In genomic region chr3:51552841-51553496, GRCm38 (mm10) we compare ENCODE assay signal across 8 mouse cellular contexts. TPM values are rescaled to one million over a fixed set of nuclear protein-coding genes. Genes with fewer than 3 reads are reported as not detected.
A peak's percentile ranks its signal among the peaks of the same experiment; 100 is the strongest.
DNase-seq lines count a peak whose midpoint lies in the region; ATAC-seq and TF ChIP-seq lines count a peak whose summit lies in the region.

No protein-coding gene starts in this region.

- H3K9me3 ChIP-seq in heart, embryonic 10.5 days = no peaks in the 10 kb centered on the region
- H3K9me3 ChIP-seq in G1E (replicated peaks) = no peaks in the 10 kb centered on the region
- H3K9me3 ChIP-seq in heart, embryonic 11.5 days (replicated peaks; ENCODE audit: control insufficient read depth, low read length) = no peaks in the 10 kb centered on the region
- H3K9me3 ChIP-seq in lung, embryonic 16.5 days (ENCODE audit: control insufficient read depth, low read length) = no peaks in the 10 kb centered on the region

- intact Hi-C loops in heart, postnatal 25 days (cut with DNase I) = no loop called here
- intact Hi-C loops in left cerebral cortex, postnatal 25 days (cut with DNase I) = no loop called here

- H3K4me1 ChIP-seq in heart, embryonic 10.5 days = peaks cover 41% of the 10 kb centered on the region
- peaks cover 70% of the 10 kb centered on the region for H3K4me1 ChIP-seq in G1E (ENCODE audit: insufficient read depth, low read depth, low read length)
- peaks cover 26% of the 10 kb centered on the region for H3K4me1 ChIP-seq in heart, embryonic 11.5 days (ENCODE audit: control insufficient read depth, insufficient read depth, low read length)
- peaks cover 16% of the 10 kb centered on the region for H3K4me1 ChIP-seq in lung, embryonic 16.5 days (replicated peaks; ENCODE audit: control insufficient read depth, insufficient read depth, low read length)

- peaks cover 28% of the 10 kb centered on the region for H3K36me3 ChIP-seq in heart, embryonic 10.5 days
- H3K36me3 ChIP-seq in G1E (replicated peaks) = peaks cover 75% of the 10 kb centered on the region
- peaks cover 9% of the 10 kb centered on the region; the same call in 1 of the 2 replicates for H3K36me3 ChIP-seq in heart, embryonic 11.5 days (ENCODE audit: control insufficient read depth, insufficient read depth, low read length)
- H3K36me3 ChIP-seq in lung, embryonic 16.5 days (ENCODE audit: control insufficient read depth, insufficient read depth, low read length) = peaks cover 2% of the 10 kb centered on the region

- peak overlapping the region; percentile 77 for H3K27ac ChIP-seq in heart, embryonic 10.5 days
- H3K27ac ChIP-seq in heart, embryonic 11.5 days (ENCODE audit: low read depth, low read length) = peak overlapping the region; percentile 47; the same call in 1 of the 2 replicates
- H3K27ac ChIP-seq in lung, embryonic 16.5 days (ENCODE audit: low read length) = peak overlapping the region; percentile 67

- 48% methylated on average over 10 of the region's 10 CpGs for WGBS in heart, embryonic 10.5 days
- WGBS in heart, embryonic 11.5 days (ENCODE audit: insufficient replicate concordance) = 50% methylated on average over 10 of the region's 10 CpGs
- WGBS in lung, embryonic 16.5 days = 35% methylated on average over 10 of the region's 10 CpGs

- DNase-seq in heart, embryonic 10.5 days (ENCODE audit: low spot score) = no peak
- DNase-seq in heart, postnatal 25 days (ENCODE audit: low spot score) = no peak
- no peak for DNase-seq in G1E (ENCODE audit: low spot score)
- peak; percentile 30 to 57 for DNase-seq in thymus, adult 18-20 months
- no peak for DNase-seq in right cerebral cortex, postnatal 14 days
- DNase-seq in left cerebral cortex, postnatal 25 days (ENCODE audit: low spot score in 2 of 2) = no peak

- H3K9ac ChIP-seq in heart, embryonic 11.5 days (ENCODE audit: low read depth, low read length) = peak overlapping the region; percentile 40; the same call in 1 of the 2 replicates
- peak overlapping the region; percentile 46; the same call in 1 of the 2 replicates for H3K9ac ChIP-seq in lung, embryonic 16.5 days (ENCODE audit: low read length)

- H3K27me3 ChIP-seq in heart, embryonic 10.5 days (ENCODE audit: insufficient read depth, poor library complexity, severe bottlenecking) = no peaks in the 10 kb centered on the region
- no peaks in the 10 kb centered on the region for H3K27me3 ChIP-seq in G1E (ENCODE audit: insufficient read depth, low read length)
- H3K27me3 ChIP-seq in heart, embryonic 11.5 days (ENCODE audit: control insufficient read depth, insufficient read depth, low read length) = no peaks in the 10 kb centered on the region
- no peaks in the 10 kb centered on the region for H3K27me3 ChIP-seq in lung, embryonic 16.5 days (ENCODE audit: control insufficient read depth, insufficient read depth, low read depth, low read length)

- peak overlapping the region; percentile 58 for H3K4me2 ChIP-seq in heart, embryonic 11.5 days
- H3K4me2 ChIP-seq in lung, embryonic 16.5 days (ENCODE audit: low read depth, low read length) = peak overlapping the region; percentile 42

- ATAC-seq in G1E (ENCODE audit: extremely low read depth, insufficient number of reproducible peaks, low FRiP score, poor library complexity, severe bottlenecking) = no peak
- ATAC-seq in heart, embryonic 11.5 days (replicated peaks; ENCODE audit: insufficient number of reproducible peaks, low FRiP score, low TSS enrichment) = no peak
- peak; percentile 19; the same call in 1 of the 2 replicates for ATAC-seq in lung, embryonic 16.5 days (ENCODE audit: low read depth)

- TF ChIP-seq CTCF in G1E (IDR thresholded peaks at IDR 0.05; ENCODE audit: low read depth, low read length) = no peak

- H3K4me3 ChIP-seq in heart, embryonic 10.5 days = peak overlapping the region; percentile 25
- peak overlapping the region; percentile 54; the same call in 1 of the 2 replicates for H3K4me3 ChIP-seq in G1E (ENCODE audit: low read depth, low read length)
- H3K4me3 ChIP-seq in heart, embryonic 11.5 days (ENCODE audit: low read depth, low read length) = no peak overlapping the region
- H3K4me3 ChIP-seq in lung, embryonic 16.5 days (ENCODE audit: low read length) = peak overlapping the region; percentile 14; the same call in 1 of the 2 replicates

RNA-seq across cellular contexts. Expression of gene Setd7, which starts 7.7 kb away (rescaled TPM):
- polyA plus RNA-seq in heart, embryonic 10.5 days (2016; fragmentation: Nextera tagmentation; extraction: Ambion mirVana) = 3.6 and 3.9 TPM in 2 replicates
- 10 to 100 TPM; 55.4 to 64.8 TPM for total RNA-seq in heart, postnatal 25 days (2021)
- total RNA-seq in G1E (2014; fragmentation: Nextera tagmentation) = 56.1 and 67.1 TPM in 2 replicates
- total RNA-seq in G1E (2017) = 20.2 and 26.0 TPM in 2 replicates
- 7.4 and 8.7 TPM in 2 replicates for polyA plus RNA-seq in G1E (2012)
- 6.0 and 8.4 TPM in 2 replicates for polyA plus RNA-seq in heart, embryonic 11.5 days (2014; fragmentation: Nextera tagmentation; extraction: Ambion mirVana)
- 2.5 and 3.5 TPM in 2 replicates for polyA plus RNA-seq in lung, embryonic 16.5 days (2015; fragmentation: Nextera tagmentation; extraction: Ambion mirVana)
- 100 to 1,000 TPM; 135 to 139 TPM for total RNA-seq in left cerebral cortex, postnatal 25 days (2021)

Comparison
In these comparisons a context has a peak if more than half of its experiments do, and no peak if none do; other contexts are left out.
1. DNase-seq: peak in thymus, adult 18-20 months (2 of 2); none in heart, embryonic 10.5 days (single experiment), heart, postnatal 25 days (single experiment), G1E (single experiment), right cerebral cortex, postnatal 14 days (single experiment) and left cerebral cortex, postnatal 25 days (0 of 2).
2. Peak in every context shown above with its lines, with median percentiles within 50 percentile points of each other: H3K27ac ChIP-seq.